Mouse (Mus musculus): ENCODE measurements around the gene Slc4a1.
A peak's percentile ranks its signal among the peaks of the same experiment; 100 is the strongest.
"Not testable (repeated sequence)": the region's sequence is repeated elsewhere in the genome, so short reads cannot be mapped to it uniquely, and the experiment has no call there.

Gene Slc4a1

GRCm38 (mm10) chr11:102366103-102366502 is at the start of gene Slc4a1:
TSS of gene Slc4a1 (minus strand) at chr11:102366203.
- DNase-seq (ENCODE audit: extremely low spot score, low spot score), result not testable (repeated sequence)

GRCm38 (mm10) chr11:102415034-102415802 is 49.2 kb upstream of the Slc4a1 start:
- DNase-seq (ENCODE audit: extremely low spot score, low spot score), result no peak

DNA sequence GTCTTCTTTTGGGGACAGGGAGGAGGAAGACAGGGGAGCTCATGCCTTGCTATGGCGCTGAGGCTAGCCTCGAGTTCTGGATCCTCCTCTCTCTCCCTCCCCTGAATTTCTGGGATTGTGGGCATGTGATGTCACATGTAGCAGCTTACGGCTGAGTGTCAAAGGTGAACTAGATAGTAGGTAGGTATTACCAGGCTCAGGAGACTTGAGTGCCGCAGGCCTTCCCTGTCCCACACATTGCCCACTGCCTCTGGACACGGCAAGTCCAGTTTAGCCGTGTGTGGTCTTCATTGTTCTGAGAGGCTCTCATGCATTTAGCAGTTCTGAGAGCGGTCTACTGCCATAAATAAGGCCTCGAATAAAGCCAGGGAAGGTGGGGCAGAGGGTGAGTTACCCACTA is 47.1 kb upstream of the Slc4a1 start:
- DNase-seq (ENCODE audit: extremely low spot score, low spot score), result no peak

DNA sequence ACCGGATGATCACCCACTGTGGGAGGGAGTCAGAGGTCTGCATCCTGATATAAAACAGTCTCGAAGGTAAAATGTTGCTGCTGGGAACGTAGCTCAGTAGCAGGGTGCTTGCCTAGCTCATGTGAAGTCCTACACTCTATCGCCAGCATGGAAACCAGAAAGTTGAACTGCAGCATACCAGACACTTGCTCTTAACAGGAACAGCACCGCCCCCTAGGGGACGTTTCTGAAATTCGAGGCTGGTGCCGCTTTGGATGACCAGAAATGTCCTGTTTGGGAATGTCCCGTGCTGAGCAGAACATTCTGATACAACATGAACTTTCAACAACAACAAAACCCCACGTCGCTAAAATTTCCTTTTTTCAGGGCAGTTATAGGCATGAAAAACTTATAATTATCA is 45.7 kb upstream of the Slc4a1 start:
- peak; percentile 89 for DNase-seq (ENCODE audit: extremely low spot score, low spot score)

GRCm38 (mm10) chr11:102411061-102411460 is 45.1 kb upstream of the Slc4a1 start:
- no peak for DNase-seq (ENCODE audit: extremely low spot score, low spot score)

- DNase-seq (ENCODE audit: extremely low spot score, low spot score), result not testable (repeated sequence)
These were observed 44.3 kb upstream of the Slc4a1 start for GRCm38 (mm10) chr11:102410345-102410744.

GRCm38 (mm10) chr11:102409795-102410330 is 43.9 kb upstream of the Slc4a1 start:
- DNase-seq (ENCODE audit: extremely low spot score, low spot score), result no peak

GRCm38 (mm10) chr11:102408888-102409794 is 43.1 kb upstream of the Slc4a1 start:
- DNase-seq (ENCODE audit: extremely low spot score, low spot score), result no peak

DNA sequence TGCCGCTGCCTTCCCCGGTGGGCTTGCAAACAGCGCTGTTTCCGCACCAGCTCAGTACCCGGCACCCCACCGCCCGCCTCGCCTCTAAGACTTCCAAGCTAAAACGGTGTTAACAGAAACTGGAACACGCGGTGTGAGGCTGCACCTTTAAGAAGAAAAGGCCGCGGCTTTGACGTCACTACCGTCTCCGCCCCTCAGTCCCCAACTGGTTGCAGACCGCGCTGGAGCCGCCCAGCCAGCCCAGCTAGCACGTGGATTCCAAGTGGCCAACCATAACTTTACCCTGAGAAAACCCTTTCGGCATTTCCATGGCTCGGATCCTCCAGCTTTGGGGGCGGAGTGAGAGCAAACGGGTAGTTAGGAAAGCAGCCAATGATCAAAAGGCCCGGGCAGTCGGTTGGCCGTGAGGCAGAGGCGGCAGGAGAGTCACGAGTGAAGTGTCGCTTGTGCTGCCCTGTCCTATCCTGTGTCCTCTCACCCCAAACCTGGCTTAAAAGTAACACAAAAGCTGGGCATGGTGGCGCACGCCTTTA is 42.4 kb upstream of the Slc4a1 start:
- DNase-seq (ENCODE audit: extremely low spot score, low spot score), result peak; percentile 98

DNA sequence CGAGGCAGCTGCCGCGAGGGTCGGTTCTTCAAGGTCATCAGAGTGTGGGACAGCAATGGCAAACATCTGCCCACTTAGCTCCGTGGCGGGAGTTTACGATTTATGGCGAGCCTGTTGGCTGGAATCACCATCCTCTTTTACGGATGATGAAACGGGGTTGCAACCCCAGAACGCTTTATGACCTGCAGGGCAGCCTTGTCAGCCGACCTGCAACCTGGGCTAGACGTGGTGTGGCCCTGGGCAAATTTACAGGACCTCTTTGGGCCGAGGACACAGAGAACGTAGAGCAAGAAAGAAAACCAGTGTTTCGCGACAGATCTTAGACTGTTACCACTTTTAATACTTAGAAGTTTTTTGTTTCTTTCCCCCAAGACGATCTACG is 41.8 kb upstream of the Slc4a1 start, which contains the start of gene Slc25a39:
Slc25a39 (minus strand) TSS at position 113 of the 382 bp plus-strand sequence.
- no peak for DNase-seq (ENCODE audit: extremely low spot score, low spot score)

DNA sequence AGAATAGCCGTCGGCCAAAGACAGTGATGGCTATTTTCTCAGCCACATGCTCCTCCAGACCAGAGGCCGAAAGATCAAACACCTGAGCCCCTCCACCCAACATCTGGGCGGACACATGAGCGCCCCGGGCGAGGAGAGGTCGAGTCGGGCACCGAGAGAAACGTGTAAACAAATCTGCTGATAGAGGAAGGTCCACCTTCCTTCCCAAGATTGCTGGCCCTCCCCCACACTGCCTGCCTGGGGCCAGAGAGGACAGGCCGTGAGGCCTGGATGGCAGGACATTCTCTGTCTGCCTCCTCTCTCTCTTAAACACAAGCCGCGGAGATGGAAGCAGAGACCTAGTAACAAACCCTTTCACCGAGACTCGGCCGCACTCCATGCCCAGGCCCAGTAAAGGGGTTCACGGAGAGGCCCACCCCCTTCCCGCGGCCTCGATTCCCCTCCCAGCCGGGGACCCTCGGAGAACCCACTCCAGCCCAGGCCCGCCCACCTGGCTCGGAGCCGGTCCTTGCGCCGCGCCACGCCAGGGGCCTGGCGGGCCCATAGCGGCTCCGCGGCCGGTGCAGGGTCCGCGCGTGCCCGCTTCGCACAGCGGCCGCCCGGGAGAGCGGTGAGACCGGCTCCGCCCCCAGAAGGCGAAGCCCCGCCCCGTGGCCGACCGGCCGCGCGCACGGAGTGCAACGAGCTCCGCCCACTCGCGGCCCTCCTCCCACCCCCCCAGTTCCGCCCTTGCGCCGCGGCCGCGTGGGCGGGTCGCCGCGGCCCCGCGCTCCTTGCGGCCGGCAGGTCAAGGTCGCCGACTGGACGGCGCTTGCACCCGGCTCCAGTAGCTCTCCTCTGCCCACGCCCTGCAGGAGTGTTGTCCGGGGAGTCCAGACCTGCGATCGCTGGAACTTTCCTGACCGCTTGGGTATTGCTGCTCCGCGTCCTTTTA is 41.2 kb upstream of the Slc4a1 start:
- DNase-seq (ENCODE audit: extremely low spot score, low spot score), result peak; percentile 92

GRCm38 (mm10) chr11:102406401-102406800 is 40.4 kb upstream of the Slc4a1 start:
- no peak for DNase-seq (ENCODE audit: extremely low spot score, low spot score)

DNA sequence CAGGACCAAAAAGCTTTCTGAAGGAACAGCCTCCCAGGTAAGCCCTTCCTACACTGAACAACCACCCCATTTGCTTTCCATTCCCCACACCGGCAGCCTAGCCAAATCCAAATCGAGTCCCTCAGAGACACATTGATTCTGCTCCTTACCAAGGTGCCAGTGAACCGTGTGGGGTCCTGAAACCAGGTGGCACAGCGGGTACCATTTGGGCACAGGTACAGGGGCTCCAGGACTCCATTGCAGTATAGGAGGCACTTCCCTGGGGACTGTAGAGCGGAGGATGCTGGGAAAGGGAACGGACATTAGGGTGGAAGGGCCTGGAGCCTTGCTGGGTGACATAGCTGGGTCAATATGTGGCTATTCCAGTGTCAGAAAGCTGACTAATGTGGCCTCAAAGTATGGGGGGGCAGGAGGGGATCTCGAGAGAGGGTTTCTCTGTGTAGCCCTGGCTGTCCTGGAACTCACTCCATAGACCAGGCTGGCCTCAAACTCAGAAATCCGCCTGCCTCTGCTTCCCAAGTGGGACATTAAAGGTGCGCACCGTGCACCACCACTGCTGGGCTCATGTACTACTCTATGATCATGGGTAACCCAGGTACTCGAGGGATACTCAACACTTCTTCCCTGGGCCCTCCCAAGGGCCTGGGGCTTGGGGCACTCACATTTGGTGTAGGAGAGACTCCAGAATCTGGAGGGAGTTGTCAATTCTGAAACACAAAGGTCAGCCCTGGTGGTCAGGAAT is 39.7 kb upstream of the Slc4a1 start:
- no peak for DNase-seq (ENCODE audit: extremely low spot score, low spot score)

DNA sequence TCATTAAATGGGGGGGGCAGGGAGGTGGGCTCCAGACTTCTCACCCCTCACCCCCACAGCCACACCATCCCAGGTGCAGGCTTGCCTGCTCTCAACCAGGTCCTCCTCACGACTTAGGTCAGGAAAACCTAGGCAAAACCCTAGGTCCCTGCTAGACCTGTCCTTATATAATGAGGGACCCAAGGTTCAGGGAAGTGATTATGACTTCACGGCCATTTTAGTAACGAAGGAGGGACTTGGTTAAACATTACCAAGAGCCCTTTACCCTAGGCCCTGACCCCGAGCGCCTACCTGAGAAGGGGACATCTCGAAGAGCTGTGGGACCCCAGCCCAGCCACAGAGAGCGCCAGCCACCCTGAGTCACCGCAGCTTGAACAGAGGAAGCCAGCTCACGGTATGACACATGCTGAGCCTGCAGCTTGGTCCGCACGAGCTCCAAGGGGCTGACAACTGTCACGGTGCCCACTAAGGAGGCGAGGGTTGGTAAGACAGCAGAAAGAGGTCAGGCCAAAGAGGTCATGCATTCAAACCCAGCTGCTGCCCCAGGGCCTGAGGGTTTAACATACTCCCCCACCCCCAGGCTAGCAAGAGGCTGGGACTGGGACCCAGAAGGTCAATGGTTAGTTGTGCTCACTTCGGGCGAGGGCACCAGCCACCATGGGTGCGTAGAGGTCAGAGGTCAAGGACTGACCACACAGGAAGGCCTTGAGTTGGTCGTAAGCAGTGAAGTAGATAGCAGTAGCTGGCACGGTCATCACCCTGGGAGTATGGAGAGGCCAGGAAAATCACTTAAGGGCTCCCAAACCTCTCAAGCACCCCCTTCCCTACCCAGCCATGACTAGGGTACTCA is 38.4 kb upstream of the Slc4a1 start:
- no peak for DNase-seq (ENCODE audit: extremely low spot score, low spot score)

DNA sequence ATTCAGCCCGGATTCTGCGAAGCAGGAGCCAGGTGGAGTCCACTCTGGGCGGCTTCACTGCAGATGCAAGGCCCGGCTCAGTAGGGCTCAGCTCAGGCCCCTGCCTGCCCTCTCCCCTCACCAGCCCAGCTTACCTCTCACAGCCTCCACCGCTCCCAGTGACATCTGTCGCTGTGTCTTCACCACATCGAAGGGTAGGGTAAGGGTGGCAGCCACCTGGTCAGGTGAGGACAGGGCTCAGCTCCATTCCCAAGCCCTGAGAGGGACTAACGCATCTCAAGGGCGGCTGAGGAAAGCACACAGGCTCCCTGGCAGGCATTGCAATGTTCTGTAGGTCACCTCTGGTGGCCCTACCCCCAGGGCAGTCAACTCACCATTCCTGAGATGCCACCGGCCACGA is 37.7 kb upstream of the Slc4a1 start:
- DNase-seq (ENCODE audit: extremely low spot score, low spot score), result no peak

GRCm38 (mm10) chr11:102401898-102402500 is 36.0 kb upstream of the Slc4a1 start:
- DNase-seq (ENCODE audit: extremely low spot score, low spot score), result no peak

DNA sequence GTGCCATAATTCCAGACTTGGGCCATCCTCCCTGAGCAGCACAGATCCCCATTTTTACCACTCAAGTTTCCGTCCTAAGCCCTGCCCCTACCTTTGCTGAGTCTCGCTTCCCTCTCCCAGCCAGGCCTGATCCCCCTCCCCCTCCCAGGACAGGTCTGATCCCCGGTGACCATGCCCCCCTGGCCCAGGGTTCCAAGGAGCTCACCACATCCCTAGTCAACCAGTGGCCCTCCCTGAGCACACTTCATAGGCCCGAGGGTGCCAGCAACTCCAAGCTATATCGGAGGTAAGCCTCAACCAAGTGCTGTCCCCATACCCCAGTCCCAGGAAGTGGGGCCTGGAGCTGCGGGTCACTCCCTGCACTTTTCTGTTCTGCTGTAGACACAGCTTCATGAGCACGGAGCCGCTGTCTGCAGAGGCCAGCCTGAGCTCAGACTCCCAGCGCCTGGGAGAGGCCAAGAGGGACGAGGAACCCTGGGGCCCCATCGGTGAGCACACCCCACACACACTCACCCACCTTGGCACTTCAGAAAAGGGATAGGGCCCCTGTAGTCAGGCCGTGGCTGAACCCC is 34.6 kb upstream of the Slc4a1 start:
- no peak for DNase-seq (ENCODE audit: extremely low spot score, low spot score)

- DNase-seq (ENCODE audit: extremely low spot score, low spot score), result no peak
These were observed 33.6 kb upstream of the Slc4a1 start for GRCm38 (mm10) chr11:102399610-102400072.
